Mouse (Mus musculus): ENCODE results near the gene Rpl29. TPM values are rescaled to one million over a fixed set of nuclear protein-coding genes. Genes with fewer than 3 reads are reported as not detected.
A peak's percentile ranks its signal among the peaks of the same experiment; 100 is the strongest.

Gene Rpl29
- 2.4 and 3.8 TPM in 2 replicates for polyA plus RNA-seq (2012)

DNA sequence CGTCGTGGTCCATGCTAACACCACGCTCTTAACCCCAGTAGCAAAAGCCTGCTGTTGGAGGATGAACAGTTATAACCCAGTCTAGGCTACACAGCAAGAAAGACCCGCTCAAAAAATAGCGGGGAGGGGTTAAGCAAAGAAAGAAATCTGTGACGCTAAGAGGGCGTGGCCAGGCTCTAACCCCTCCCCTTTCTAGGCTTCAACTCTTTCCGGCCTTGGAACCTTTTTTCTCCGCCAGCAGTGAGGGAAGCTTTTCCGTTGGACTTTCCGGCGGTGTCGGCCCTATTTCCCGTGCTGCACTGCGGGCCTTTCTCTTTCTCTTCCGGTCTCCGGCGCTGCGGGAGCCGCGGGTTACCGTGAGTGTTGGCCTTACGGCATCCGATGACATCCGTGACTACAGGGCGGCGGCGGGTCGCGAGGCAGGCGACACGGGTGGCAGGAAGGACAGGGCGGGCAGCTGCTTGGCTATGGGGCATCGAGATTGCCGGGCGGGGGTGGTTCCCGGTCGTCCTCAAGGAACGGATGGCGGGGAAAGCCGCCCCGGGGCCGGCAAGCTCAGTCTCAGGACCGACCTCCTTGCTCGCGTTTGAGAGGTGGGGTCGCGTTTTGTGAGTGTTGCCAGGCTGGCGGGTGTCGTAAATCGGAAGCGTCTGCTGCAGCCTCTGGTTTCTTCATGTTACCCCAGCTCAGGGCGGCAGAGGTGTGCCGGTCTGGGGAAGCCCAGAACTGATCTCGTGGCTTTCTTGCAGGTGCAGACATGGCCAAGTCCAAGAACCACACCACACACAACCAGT lies at the start of gene Rpl29:
Gene Rpl29, plus strand, starts transcription at position 234 of the 794 bp plus-strand sequence.
- H3K36me3 ChIP-seq (ENCODE audit: control insufficient read depth), result peaks cover 38% of the 10 kb centered on the region
- TF ChIP-seq GATA1 (IDR thresholded peaks at IDR 0.05; ENCODE audit: low read length), result no peak
- no peak for TF ChIP-seq TAL1 (IDR thresholded peaks at IDR 0.05; ENCODE audit: low read length)
- peaks cover 21% of the 10 kb centered on the region for H3K4me1 ChIP-seq (ENCODE audit: control insufficient read depth)
- H3K4me3 ChIP-seq (replicated peaks), result peak within 1 kb of the TSS; percentile 87
- H3K9me3 ChIP-seq (ENCODE audit: control insufficient read depth, low read length), result no peaks in the 10 kb centered on the region
- no peaks in the 10 kb centered on the region for H3K27me3 ChIP-seq (ENCODE audit: control insufficient read depth)

GRCm38 (mm10) chr9:106386181-106386864 lies 42.9 kb upstream of the Rpl29 start:
- H3K36me3 ChIP-seq (ENCODE audit: control insufficient read depth), result no peaks in the 10 kb centered on the region
- no peak overlapping the region for H3K4me3 ChIP-seq (replicated peaks)
- H3K27me3 ChIP-seq (ENCODE audit: control insufficient read depth), result 0 out of 2 replicates have a peak, but pooled peaks cover 5% of the 10 kb centered on the region
- TF ChIP-seq GATA1 (IDR thresholded peaks at IDR 0.05; ENCODE audit: low read length), result no peak
- no peak for TF ChIP-seq TAL1 (IDR thresholded peaks at IDR 0.05; ENCODE audit: low read length)
- peaks cover 8% of the 10 kb centered on the region for H3K4me1 ChIP-seq (ENCODE audit: control insufficient read depth)
- H3K9me3 ChIP-seq (ENCODE audit: control insufficient read depth, low read length), result no peaks in the 10 kb centered on the region

- H3K36me3 ChIP-seq (ENCODE audit: control insufficient read depth), result no peaks in the 10 kb centered on the region
These were observed 36.3 kb upstream of the Rpl29 start for GRCm38 (mm10) chr9:106392828-106393527.

DNA sequence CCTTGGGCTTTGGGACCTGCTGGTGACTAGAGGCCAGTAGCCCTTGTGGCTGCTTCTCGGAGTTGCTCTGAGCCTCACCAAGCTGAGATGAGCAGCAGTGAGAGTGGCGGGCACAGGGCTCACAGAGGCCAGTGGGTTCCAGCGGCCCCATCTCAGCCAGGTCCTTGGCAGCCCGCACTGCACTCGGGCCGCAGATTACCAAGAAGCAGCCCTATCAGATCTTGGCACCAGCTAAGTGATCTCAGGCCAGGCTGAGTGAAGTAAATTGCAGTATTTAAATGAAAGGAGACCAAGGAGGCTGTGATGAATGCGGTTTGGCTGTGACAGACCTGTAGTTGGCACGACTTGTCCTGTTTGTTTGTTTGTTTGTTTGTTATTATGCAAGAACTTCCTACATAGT lies 35.7 kb upstream of the Rpl29 start:
- TF ChIP-seq GATA1 (IDR thresholded peaks at IDR 0.05; ENCODE audit: low read length) (no peak), TAL1 (IDR thresholded peaks at IDR 0.05; ENCODE audit: low read length) (no peak)
- H3K27me3 ChIP-seq (ENCODE audit: control insufficient read depth), result no peaks in the 10 kb centered on the region
- peaks cover 14% of the 10 kb centered on the region for H3K4me1 ChIP-seq (ENCODE audit: control insufficient read depth)
- H3K9me3 ChIP-seq (ENCODE audit: control insufficient read depth, low read length), result no peaks in the 10 kb centered on the region
- H3K4me3 ChIP-seq (replicated peaks), result no peak overlapping the region
- no peaks in the 10 kb centered on the region for H3K36me3 ChIP-seq (ENCODE audit: control insufficient read depth)

More at GRCm38 (mm10) chr9:106392828-106393527, 36.3 kb upstream of the Rpl29 start:
- H3K4me1 ChIP-seq (ENCODE audit: control insufficient read depth), result peaks cover 10% of the 10 kb centered on the region
- H3K27me3 ChIP-seq (ENCODE audit: control insufficient read depth), result no peaks in the 10 kb centered on the region
- TF ChIP-seq GATA1 (IDR thresholded peaks at IDR 0.05; ENCODE audit: low read length) (no peak), TAL1 (IDR thresholded peaks at IDR 0.05; ENCODE audit: low read length) (no peak)
- H3K9me3 ChIP-seq (ENCODE audit: control insufficient read depth, low read length), result no peaks in the 10 kb centered on the region
- no peak overlapping the region for H3K4me3 ChIP-seq (replicated peaks)

DNA sequence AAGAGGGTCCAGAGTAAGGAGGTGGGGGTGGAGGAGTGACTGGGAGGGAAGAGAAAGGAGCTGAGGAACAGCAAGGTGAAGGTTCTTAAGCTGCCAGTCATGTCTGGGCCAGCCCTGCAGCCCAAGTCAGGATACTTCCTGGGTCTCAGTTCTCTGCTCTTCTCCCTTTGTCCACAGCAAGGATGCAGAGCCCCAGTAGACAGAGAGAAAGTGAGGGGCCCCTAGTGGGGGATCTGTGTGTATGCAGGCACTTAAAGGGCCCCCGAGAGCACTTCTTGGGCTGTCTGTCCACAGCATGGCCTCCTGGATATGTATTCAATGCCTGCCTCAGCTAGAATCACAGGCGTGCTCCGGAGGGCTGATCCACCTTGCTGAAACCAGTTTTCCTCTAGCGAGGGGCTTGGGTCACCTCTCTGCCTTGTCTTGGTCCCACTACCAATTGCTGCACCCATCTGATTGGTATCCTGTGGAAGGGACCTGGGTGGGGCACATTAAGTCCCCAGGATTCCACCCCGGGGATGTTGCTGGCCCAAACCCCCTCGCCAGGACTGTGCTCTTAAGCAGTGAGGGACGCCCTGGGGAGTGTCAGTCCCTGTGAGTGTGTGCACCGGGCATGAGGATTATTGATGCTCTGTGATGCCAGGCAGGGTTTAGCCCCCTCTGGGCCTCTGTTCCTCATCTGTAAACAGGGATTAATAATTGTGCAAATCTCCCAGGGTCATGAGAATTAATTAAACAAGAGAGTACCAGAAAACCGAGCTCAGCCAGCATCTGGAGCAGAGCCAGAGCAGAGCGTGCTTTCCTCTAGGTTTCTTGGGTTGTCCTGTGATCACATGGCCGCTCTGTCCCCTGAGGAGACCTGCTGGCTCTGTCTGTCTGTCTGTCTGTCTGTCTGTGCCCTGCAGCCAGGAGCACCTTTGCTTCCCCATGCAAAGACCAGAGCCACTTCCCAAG lies 34.3 kb upstream of the Rpl29 start:
- Histone ChIP-seq H3K4me3 (replicated peaks) (no peak overlapping the region), H3K27me3 (ENCODE audit: control insufficient read depth) (no peaks in the 10 kb centered on the region), H3K4me1 (ENCODE audit: control insufficient read depth) (peaks cover 28% of the 10 kb centered on the region), H3K36me3 (ENCODE audit: control insufficient read depth) (no peaks in the 10 kb centered on the region), H3K9me3 (ENCODE audit: control insufficient read depth, low read length) (no peaks in the 10 kb centered on the region)
- TF ChIP-seq GATA1 (IDR thresholded peaks at IDR 0.05; ENCODE audit: low read length), result no peak
- no peak for TF ChIP-seq TAL1 (IDR thresholded peaks at IDR 0.05; ENCODE audit: low read length)

DNA sequence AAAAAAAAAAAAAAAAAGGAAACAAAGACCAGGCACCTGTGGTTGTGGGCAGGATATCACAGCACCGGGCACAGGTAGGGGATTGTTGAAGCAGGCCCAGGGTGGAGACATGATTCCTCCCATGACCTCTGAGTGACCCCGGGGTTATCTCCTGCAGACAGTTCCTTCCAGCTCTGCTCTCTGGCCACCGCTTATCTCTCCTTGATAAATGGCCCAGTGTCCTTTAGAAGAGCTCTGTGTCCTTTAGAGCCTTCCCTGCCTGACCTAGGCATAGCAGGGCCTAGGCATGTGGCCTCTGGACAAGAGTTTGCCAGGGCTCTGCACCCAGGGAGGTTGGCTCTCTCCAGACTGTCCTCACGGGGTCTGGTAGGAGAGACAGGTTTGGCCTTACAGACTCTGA lies 31.5 kb upstream of the Rpl29 start:
- TF ChIP-seq TAL1 (IDR thresholded peaks at IDR 0.05; ENCODE audit: low read length), result no peak
- TF ChIP-seq GATA1 (IDR thresholded peaks at IDR 0.05; ENCODE audit: low read length), result no peak
- no peaks in the 10 kb centered on the region for H3K36me3 ChIP-seq (ENCODE audit: control insufficient read depth)
- no peaks in the 10 kb centered on the region for H3K9me3 ChIP-seq (ENCODE audit: control insufficient read depth, low read length)
- H3K27me3 ChIP-seq (ENCODE audit: control insufficient read depth), result peaks cover 2% of the 10 kb centered on the region; the same call in 1 of the 2 replicates
- peaks cover 52% of the 10 kb centered on the region for H3K4me1 ChIP-seq (ENCODE audit: control insufficient read depth)
- no peak overlapping the region for H3K4me3 ChIP-seq (replicated peaks)

- Histone ChIP-seq H3K4me3 (replicated peaks) (peak overlapping the region; percentile 45), H3K36me3 (ENCODE audit: control insufficient read depth) (no peaks in the 10 kb centered on the region), H3K4me1 (ENCODE audit: control insufficient read depth) (peaks cover 59% of the 10 kb centered on the region)
These were observed 30.5 kb upstream of the Rpl29 start for GRCm38 (mm10) chr9:106398667-106399311.

More at GRCm38 (mm10) chr9:106398667-106399311, 30.5 kb upstream of the Rpl29 start:
- H3K27me3 ChIP-seq (ENCODE audit: control insufficient read depth), result peaks cover 2% of the 10 kb centered on the region; the same call in 1 of the 2 replicates
- peak; percentile 50; the same call in 1 of the 2 replicates for TF ChIP-seq GATA1 (IDR thresholded peaks at IDR 0.05; ENCODE audit: low read length)
- TF ChIP-seq TAL1 (IDR thresholded peaks at IDR 0.05; ENCODE audit: low read length), result peak; percentile 51; the same call in 1 of the 3 replicates
- no peaks in the 10 kb centered on the region for H3K9me3 ChIP-seq (ENCODE audit: control insufficient read depth, low read length)
